Mouse (Mus musculus) E14TG2a.4 (cell line): ENCODE data around the gene Fgd6.

Experiments used
- CTCF ChIP-seq: conservative IDR thresholded peaks from 2 replicates; pipeline ENCODE4 v1.5.1; 2014; ENCODE audit warnings: low read length
- NANOG ChIP-seq: IDR thresholded peaks from 2 replicates; pipeline ENCODE4 v1.6.1; 2014; ENCODE audit warnings: borderline replicate concordance, low read length, mixed read lengths
- POU5F1 ChIP-seq: IDR thresholded peaks from 2 replicates; pipeline ENCODE4 v1.6.1; 2014; ENCODE audit warnings: low read length, borderline replicate concordance

- no peak for TF ChIP-seq CTCF
- no peak for TF ChIP-seq POU5F1
- TF ChIP-seq NANOG: no peak
Measured at GRCm38 (mm10) chr10:94158962-94159361, 123.2 kb downstream of the Fgd6 start.
